Comparison of ENCODE assay signal across 9 mouse cellular contexts in genomic region chr3:55571552-55572296, GRCm38 (mm10).
DNase-seq lines count a peak whose midpoint lies in the region; ATAC-seq and TF ChIP-seq lines count a peak whose summit lies in the region.
"Had no signal": no experiment of that assay in that cellular context is flagged by ENCODE, and none has a peak within 500 bp of the region (broad histone marks: within the 10 kb centered on the region; RNA-seq: fewer than 3 reads in every experiment).

No protein-coding gene starts in this region.

- no peak overlapping the region for H3K4me2 ChIP-seq in hindbrain, embryonic 11.5 days (replicated peaks; ENCODE audit: low read depth, low read length)
- 0 out of 2 replicates have a peak overlapping the region, but pooled peaks have one; percentile 12 for H3K4me2 ChIP-seq in midbrain, embryonic 16.5 days (ENCODE audit: low read length)
- H3K4me2 ChIP-seq in liver, postnatal 0 days (ENCODE audit: low read depth, low read length), result no peak overlapping the region
- H3K4me2 ChIP-seq: heart, embryonic 15.5 days had no signal

- no peaks in the 10 kb centered on the region for H3K36me3 ChIP-seq in hindbrain, embryonic 11.5 days (ENCODE audit: control insufficient read depth, insufficient read depth, low read length)
- no peaks in the 10 kb centered on the region for H3K36me3 ChIP-seq in midbrain, embryonic 16.5 days (ENCODE audit: control insufficient read depth, insufficient read depth, low read length)
- no peaks in the 10 kb centered on the region for H3K36me3 ChIP-seq in liver, postnatal 0 days (replicated peaks; ENCODE audit: insufficient read depth, low read length)
- H3K36me3 ChIP-seq: heart, embryonic 15.5 days had no signal

- ATAC-seq in hindbrain, embryonic 11.5 days (ENCODE audit: low FRiP score), result peak; percentile 74
- ATAC-seq in midbrain, embryonic 16.5 days, result peak; percentile 71; the same call in 1 of the 2 replicates
- no peak for ATAC-seq in erythroid progenitor cell, adult 5-6 weeks (replicated peaks; ENCODE audit: low FRiP score, poor library complexity, severe bottlenecking)
- ATAC-seq in liver, postnatal 0 days, result no peak

- TF ChIP-seq EP300 in liver, postnatal 0 days (IDR thresholded peaks at IDR 0.05; ENCODE audit: low read depth), result no peak

- H3K27me3 ChIP-seq in hindbrain, embryonic 11.5 days (ENCODE audit: control insufficient read depth, insufficient read depth, low read length), result no peaks in the 10 kb centered on the region
- H3K27me3 ChIP-seq in midbrain, embryonic 16.5 days (ENCODE audit: control insufficient read depth, insufficient read depth, low read depth, low read length), result no peaks in the 10 kb centered on the region
- H3K27me3 ChIP-seq in liver, postnatal 0 days (ENCODE audit: insufficient read depth, low read length), result no peaks in the 10 kb centered on the region
- H3K27me3 ChIP-seq: heart, embryonic 15.5 days had no signal

- no peak overlapping the region for H3K9ac ChIP-seq in hindbrain, embryonic 11.5 days (ENCODE audit: low read depth, low read length)
- H3K9ac ChIP-seq in midbrain, embryonic 16.5 days (ENCODE audit: low read depth, low read length), result peak overlapping the region; percentile 4; the same call in 1 of the 2 replicates
- H3K9ac ChIP-seq in liver, postnatal 0 days (replicated peaks), result no peak overlapping the region
- H3K9ac ChIP-seq: heart, embryonic 15.5 days had no signal

- H3K4me3 ChIP-seq in hindbrain, embryonic 11.5 days (ENCODE audit: low read depth, low read length), result no peak overlapping the region
- H3K4me3 ChIP-seq in midbrain, embryonic 16.5 days (ENCODE audit: low read depth, low read length), result no peak overlapping the region
- H3K4me3 ChIP-seq in liver, postnatal 0 days (ENCODE audit: low read depth, low read length), result no peak overlapping the region
- H3K4me3 ChIP-seq: heart, embryonic 15.5 days had no signal

- H3K9me3 ChIP-seq in hindbrain, embryonic 11.5 days (ENCODE audit: control insufficient read depth, low read length), result no peaks in the 10 kb centered on the region
- H3K9me3 ChIP-seq in midbrain, embryonic 16.5 days (replicated peaks; ENCODE audit: control insufficient read depth, low read length, poor library complexity, severe bottlenecking), result no peaks in the 10 kb centered on the region
- no peaks in the 10 kb centered on the region for H3K9me3 ChIP-seq in liver, postnatal 0 days (ENCODE audit: low read length)
- H3K9me3 ChIP-seq: heart, embryonic 15.5 days had no signal

- no peak for TF ChIP-seq CTCF in liver, postnatal 0 days (IDR thresholded peaks at IDR 0.05; ENCODE audit: low read depth)

- H3K27ac ChIP-seq in hindbrain, embryonic 11.5 days (ENCODE audit: low read depth, low read length), result no peak overlapping the region; the same call in 1 of the 2 replicates
- H3K27ac ChIP-seq in midbrain, embryonic 16.5 days (ENCODE audit: low read length), result peak overlapping the region; percentile 47
- H3K27ac ChIP-seq in liver, postnatal 0 days (ENCODE audit: low read depth), result no peak overlapping the region
- H3K27ac ChIP-seq: heart, embryonic 15.5 days had no signal

- WGBS in hindbrain, embryonic 11.5 days, result 52% methylated on average over 11 of the region's 11 CpGs
- WGBS in midbrain, embryonic 16.5 days, result 22% methylated on average over 11 of the region's 11 CpGs
- 70% methylated on average over 11 of the region's 11 CpGs for WGBS in liver, postnatal 0 days (ENCODE audit: insufficient replicate concordance)

- peak; percentile 11 to 14 for DNase-seq in left cerebral cortex, adult 18-20 months (ENCODE audit: low spot score in 2 of 2)
- no peak for DNase-seq in left cerebral cortex, adult 8-10 months (ENCODE audit: low spot score in 2 of 2)
- DNase-seq in embryo, embryonic 11 days, result peak; percentile 32
- peak; percentile 53 for DNase-seq in hindbrain, embryonic 11.5 days (ENCODE audit: low spot score)
- no peak for DNase-seq in thymus, postnatal 36 days
- DNase-seq in liver, postnatal 0 days, result no peak

- no peaks in the 10 kb centered on the region for H3K4me1 ChIP-seq in hindbrain, embryonic 11.5 days (replicated peaks; ENCODE audit: control insufficient read depth, insufficient read depth, low read length)
- peaks cover 12% of the 10 kb centered on the region for H3K4me1 ChIP-seq in midbrain, embryonic 16.5 days (ENCODE audit: control insufficient read depth, insufficient read depth, low read length)
- H3K4me1 ChIP-seq in liver, postnatal 0 days (ENCODE audit: insufficient read depth), result no peaks in the 10 kb centered on the region
- H3K4me1 ChIP-seq: heart, embryonic 15.5 days had no signal

Comparison
In these comparisons a context has a peak if more than half of its experiments do, and no peak if none do; other contexts are left out.
1. DNase-seq: peak in left cerebral cortex, adult 18-20 months (2 of 2), embryo, embryonic 11 days (single experiment) and hindbrain, embryonic 11.5 days (single experiment); none in left cerebral cortex, adult 8-10 months (0 of 2), thymus, postnatal 36 days (0 of 2) and liver, postnatal 0 days (single experiment).
2. ATAC-seq: peak in hindbrain, embryonic 11.5 days (single experiment) and midbrain, embryonic 16.5 days (single experiment); none in erythroid progenitor cell, adult 5-6 weeks (single experiment) and liver, postnatal 0 days (single experiment).